Mouse (Mus musculus): ENCODE results near the gene Gm49392. TPM values are rescaled to one million over a fixed set of nuclear protein-coding genes. Genes with fewer than 3 reads are reported as not detected.
"Not testable (repeated sequence)": the region's sequence is repeated elsewhere in the genome, so short reads cannot be mapped to it uniquely, and the experiment has no call there.

Gm49392 gene
- 0.17 and 0.26 TPM in 2 replicates for polyA plus RNA-seq (2014; fragmentation: Nextera tagmentation; extraction: Ambion mirVana)

DNA sequence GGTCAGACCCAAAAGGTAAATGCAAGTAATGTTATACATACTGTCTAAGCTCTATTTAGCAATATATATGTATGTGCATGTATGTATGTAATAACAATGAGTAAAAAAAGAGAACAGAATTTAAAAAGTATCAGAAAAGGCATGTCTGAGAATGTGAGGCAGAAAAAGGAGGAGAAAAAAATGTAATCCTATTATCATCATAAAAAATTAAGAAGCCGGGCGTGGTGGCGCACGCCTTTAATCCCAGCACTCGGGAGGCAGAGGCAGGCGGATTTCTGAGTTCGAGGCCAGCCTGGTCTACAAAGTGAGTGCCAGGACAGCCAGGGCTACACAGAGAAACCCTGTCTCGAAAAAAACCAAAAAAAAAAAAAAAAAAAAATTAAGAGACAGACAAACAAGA, at the start of gene Gm49392:
Gene Gm49392 (minus strand): TSS at position 101 of the 400 bp plus-strand sequence.
- not testable (repeated sequence) for H3K4me2 ChIP-seq (ENCODE audit: low read depth, low read length); ATAC-seq (replicated peaks; ENCODE audit: insufficient number of reproducible peaks, low FRiP score, low TSS enrichment, low read depth); H3K9me3 ChIP-seq (replicated peaks; ENCODE audit: control insufficient read depth, low read length); H3K27ac ChIP-seq (replicated peaks; ENCODE audit: low read depth, low read length); H3K27me3 ChIP-seq (ENCODE audit: control insufficient read depth, insufficient read depth, low read length); H3K36me3 ChIP-seq (replicated peaks; ENCODE audit: control insufficient read depth, insufficient read depth, low read depth, low read length); H3K4me1 ChIP-seq (ENCODE audit: control insufficient read depth, insufficient read depth, low read length); H3K9ac ChIP-seq (replicated peaks; ENCODE audit: low read length); H3K4me3 ChIP-seq (ENCODE audit: low read depth, low read length); DNase-seq (ENCODE audit: low spot score)
- WGBS = 78% methylated on average over 8 of the region's 8 CpGs

GRCm38 (mm10) chr13:60941884-60942283, 45.2 kb upstream of the Gm49392 start, which contains the start of gene Tpbpa:
TSS of gene Tpbpa (minus strand) at chr13:60941984.
- not testable (repeated sequence) for H3K4me1 ChIP-seq (ENCODE audit: control insufficient read depth, insufficient read depth, low read length); H3K4me2 ChIP-seq (ENCODE audit: low read depth, low read length); DNase-seq (ENCODE audit: low spot score); H3K4me3 ChIP-seq (ENCODE audit: low read depth, low read length); H3K27me3 ChIP-seq (ENCODE audit: control insufficient read depth, insufficient read depth, low read length); ATAC-seq (replicated peaks; ENCODE audit: insufficient number of reproducible peaks, low FRiP score, low TSS enrichment, low read depth); H3K9ac ChIP-seq (replicated peaks; ENCODE audit: low read length); H3K36me3 ChIP-seq (replicated peaks; ENCODE audit: control insufficient read depth, insufficient read depth, low read depth, low read length); H3K9me3 ChIP-seq (replicated peaks; ENCODE audit: control insufficient read depth, low read length); H3K27ac ChIP-seq (replicated peaks; ENCODE audit: low read depth, low read length)
- WGBS = 78% methylated on average over 3 of the region's 3 CpGs

DNA sequence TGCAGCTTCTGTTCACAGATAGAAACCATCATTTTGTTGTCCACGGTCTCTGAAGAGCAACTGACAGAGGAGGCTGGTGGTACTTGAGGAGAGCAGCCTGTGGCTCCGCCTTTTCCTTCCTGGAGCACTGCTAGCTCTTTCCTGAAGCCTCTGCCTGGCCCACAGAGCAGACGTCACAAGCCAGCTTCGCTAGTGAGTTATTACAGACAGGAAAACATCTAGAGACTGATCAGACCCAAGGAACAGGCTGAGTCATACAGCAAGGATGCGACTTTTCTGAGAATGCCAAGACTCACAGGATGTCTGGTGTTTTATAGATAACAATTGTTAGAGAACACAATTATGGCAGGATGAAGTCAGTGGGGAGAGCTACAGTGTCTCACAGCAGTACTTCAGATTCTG, 39.8 kb upstream of the Gm49392 start, which contains the start of the genes Gm49391 and Ctla2a:
Gene Gm49391 (minus strand): TSS at position 72 of the 402 bp plus-strand sequence.
Gene Ctla2a (minus strand): TSS at position 126 of the 402 bp plus-strand sequence.
- 61% methylated on average over 5 of the region's 5 CpGs for WGBS
- ATAC-seq (replicated peaks; ENCODE audit: insufficient number of reproducible peaks, low FRiP score, low TSS enrichment, low read depth) (no peak), DNase-seq (ENCODE audit: low spot score) (no peak)
- Histone ChIP-seq H3K4me2 (ENCODE audit: low read depth, low read length) (no peak within 1 kb of the TSS), H3K36me3 (replicated peaks; ENCODE audit: control insufficient read depth, insufficient read depth, low read depth, low read length) (no peaks in the 10 kb centered on the region), H3K9ac (replicated peaks; ENCODE audit: low read length) (no peak within 1 kb of the TSS), H3K27ac (replicated peaks; ENCODE audit: low read depth, low read length) (no peak within 1 kb of the TSS), H3K4me3 (ENCODE audit: low read depth, low read length) (no peak within 1 kb of the TSS), H3K27me3 (ENCODE audit: control insufficient read depth, insufficient read depth, low read length) (no peaks in the 10 kb centered on the region), H3K4me1 (ENCODE audit: control insufficient read depth, insufficient read depth, low read length) (no peaks in the 10 kb centered on the region), H3K9me3 (replicated peaks; ENCODE audit: control insufficient read depth, low read length) (no peaks in the 10 kb centered on the region)

GRCm38 (mm10) chr13:60935490-60935889, 38.8 kb upstream of the Gm49392 start, which contains the start of gene Gm49393:
TSS of gene Gm49393 (minus strand) at chr13:60935590.
- ATAC-seq (replicated peaks; ENCODE audit: insufficient number of reproducible peaks, low FRiP score, low TSS enrichment, low read depth); DNase-seq (ENCODE audit: low spot score); H3K9ac ChIP-seq (replicated peaks; ENCODE audit: low read length); H3K4me3 ChIP-seq (ENCODE audit: low read depth, low read length); H3K9me3 ChIP-seq (replicated peaks; ENCODE audit: control insufficient read depth, low read length); H3K27me3 ChIP-seq (ENCODE audit: control insufficient read depth, insufficient read depth, low read length); H3K36me3 ChIP-seq (replicated peaks; ENCODE audit: control insufficient read depth, insufficient read depth, low read depth, low read length); H3K27ac ChIP-seq (replicated peaks; ENCODE audit: low read depth, low read length); H3K4me1 ChIP-seq (ENCODE audit: control insufficient read depth, insufficient read depth, low read length); H3K4me2 ChIP-seq (ENCODE audit: low read depth, low read length): not testable (repeated sequence)
- 73% methylated on average over 2 of the region's 2 CpGs for WGBS

DNA sequence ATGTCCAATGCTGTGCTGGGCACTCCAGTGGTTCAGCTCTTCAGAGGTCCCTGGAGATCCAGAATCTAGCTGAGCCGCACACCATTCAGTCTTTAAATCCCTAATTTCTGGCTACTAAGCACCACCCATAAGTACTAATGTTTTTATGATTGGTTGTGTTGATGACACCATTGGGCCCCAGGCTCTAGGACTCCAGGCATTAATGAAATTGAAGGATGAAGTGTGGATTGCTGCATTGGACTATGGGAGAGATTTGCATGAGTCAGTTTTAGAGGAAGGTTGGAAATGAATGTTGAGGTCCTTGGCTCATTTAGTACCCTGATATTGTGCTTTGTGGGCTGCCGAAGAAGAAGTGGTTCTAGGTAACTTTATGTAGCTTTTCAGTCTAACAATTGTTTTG, 8.1 kb upstream of the Gm49392 start, which contains the start of gene Tpbpb:
Gene Tpbpb (minus strand): TSS at position 101 of the 400 bp plus-strand sequence.
- 80% methylated on average over 2 of the region's 2 CpGs for WGBS
- H3K27me3 ChIP-seq (ENCODE audit: control insufficient read depth, insufficient read depth, low read length); H3K4me2 ChIP-seq (ENCODE audit: low read depth, low read length); H3K4me3 ChIP-seq (ENCODE audit: low read depth, low read length); H3K9ac ChIP-seq (replicated peaks; ENCODE audit: low read length); H3K36me3 ChIP-seq (replicated peaks; ENCODE audit: control insufficient read depth, insufficient read depth, low read depth, low read length); H3K4me1 ChIP-seq (ENCODE audit: control insufficient read depth, insufficient read depth, low read length); H3K27ac ChIP-seq (replicated peaks; ENCODE audit: low read depth, low read length); H3K9me3 ChIP-seq (replicated peaks; ENCODE audit: control insufficient read depth, low read length); DNase-seq (ENCODE audit: low spot score); ATAC-seq (replicated peaks; ENCODE audit: insufficient number of reproducible peaks, low FRiP score, low TSS enrichment, low read depth): not testable (repeated sequence)

GRCm38 (mm10) chr13:60897328-60897727, 634 bp upstream of the Gm49392 start, which contains the start of gene Ctla2b:
TSS of gene Ctla2b (minus strand) at chr13:60897447.
- DNase-seq (ENCODE audit: low spot score) = peak; percentile 0
- 73% methylated on average over 3 of the region's 3 CpGs for WGBS
- H3K9me3 ChIP-seq (replicated peaks; ENCODE audit: control insufficient read depth, low read length) = no peaks in the 10 kb centered on the region
- no peak within 1 kb of the TSS for H3K27ac ChIP-seq (replicated peaks; ENCODE audit: low read depth, low read length)
- no peaks in the 10 kb centered on the region for H3K27me3 ChIP-seq (ENCODE audit: control insufficient read depth, insufficient read depth, low read length)
- no peak within 1 kb of the TSS for H3K9ac ChIP-seq (replicated peaks; ENCODE audit: low read length)
- no peak within 1 kb of the TSS for H3K4me2 ChIP-seq (ENCODE audit: low read depth, low read length)
- H3K4me1 ChIP-seq (ENCODE audit: control insufficient read depth, insufficient read depth, low read length) = no peaks in the 10 kb centered on the region
- ATAC-seq (replicated peaks; ENCODE audit: insufficient number of reproducible peaks, low FRiP score, low TSS enrichment, low read depth) = no peak
- no peaks in the 10 kb centered on the region for H3K36me3 ChIP-seq (replicated peaks; ENCODE audit: control insufficient read depth, insufficient read depth, low read depth, low read length)
- no peak within 1 kb of the TSS for H3K4me3 ChIP-seq (ENCODE audit: low read depth, low read length)

DNA sequence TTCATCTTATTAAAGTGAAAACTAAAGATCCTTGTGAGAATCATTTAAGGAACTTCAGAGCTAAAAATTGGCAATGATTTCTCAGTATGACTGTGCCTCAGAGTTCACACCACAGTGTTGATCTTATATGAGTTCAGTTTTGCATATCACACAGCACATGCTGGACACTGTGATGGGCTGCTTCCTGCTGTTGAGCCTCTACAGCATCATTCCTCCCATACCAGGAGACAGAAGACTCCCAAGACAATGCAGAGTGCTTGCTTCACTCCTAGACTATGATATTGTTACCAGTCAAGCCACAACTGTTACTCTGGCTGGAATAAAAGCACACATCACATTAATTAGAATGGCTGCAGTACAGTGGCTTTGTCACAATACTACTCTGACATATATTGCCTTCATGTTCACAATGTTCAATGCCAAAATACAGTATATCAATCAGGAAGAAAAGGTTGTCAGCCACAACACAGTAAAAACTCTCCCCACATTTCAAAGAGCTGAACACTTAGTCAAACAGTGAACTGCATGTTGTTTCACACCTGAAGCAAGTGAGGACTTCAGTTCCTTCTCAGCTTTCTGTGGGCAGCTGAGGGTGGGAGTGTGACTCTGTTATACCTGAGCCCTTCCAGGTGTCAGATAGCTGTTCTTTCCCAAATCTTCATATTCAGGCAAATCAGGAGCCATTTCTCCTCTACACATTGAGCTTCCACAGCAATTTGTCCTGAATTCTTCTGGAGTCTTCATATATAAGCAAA, 1.1 kb downstream of the Gm49392 start:
- DNase-seq (ENCODE audit: low spot score) (no peak), ATAC-seq (replicated peaks; ENCODE audit: insufficient number of reproducible peaks, low FRiP score, low TSS enrichment, low read depth) (no peak)
- no peaks in the 10 kb centered on the region for H3K27me3 ChIP-seq (ENCODE audit: control insufficient read depth, insufficient read depth, low read length)
- H3K4me3 ChIP-seq (ENCODE audit: low read depth, low read length) = no peak overlapping the region
- no peak overlapping the region for H3K9ac ChIP-seq (replicated peaks; ENCODE audit: low read length)
- H3K36me3 ChIP-seq (replicated peaks; ENCODE audit: control insufficient read depth, insufficient read depth, low read depth, low read length) = no peaks in the 10 kb centered on the region
- H3K4me2 ChIP-seq (ENCODE audit: low read depth, low read length) = no peak overlapping the region
- no peaks in the 10 kb centered on the region for H3K9me3 ChIP-seq (replicated peaks; ENCODE audit: control insufficient read depth, low read length)
- no peak overlapping the region for H3K27ac ChIP-seq (replicated peaks; ENCODE audit: low read depth, low read length)
- no peaks in the 10 kb centered on the region for H3K4me1 ChIP-seq (ENCODE audit: control insufficient read depth, insufficient read depth, low read length)

- Histone ChIP-seq H3K36me3 (replicated peaks; ENCODE audit: control insufficient read depth, insufficient read depth, low read depth, low read length) (no peaks in the 10 kb centered on the region), H3K4me3 (ENCODE audit: low read depth, low read length) (no peak overlapping the region), H3K27ac (replicated peaks; ENCODE audit: low read depth, low read length) (no peak overlapping the region), H3K27me3 (ENCODE audit: control insufficient read depth, insufficient read depth, low read length) (no peaks in the 10 kb centered on the region), H3K4me1 (ENCODE audit: control insufficient read depth, insufficient read depth, low read length) (no peaks in the 10 kb centered on the region), H3K9ac (replicated peaks; ENCODE audit: low read length) (no peak overlapping the region), H3K9me3 (replicated peaks; ENCODE audit: control insufficient read depth, low read length) (no peaks in the 10 kb centered on the region), H3K4me2 (ENCODE audit: low read depth, low read length) (no peak overlapping the region)
- ATAC-seq (replicated peaks; ENCODE audit: insufficient number of reproducible peaks, low FRiP score, low TSS enrichment, low read depth) = no peak
- no peak for DNase-seq (ENCODE audit: low spot score)
- WGBS = 85% methylated on average over 1 of the region's 1 CpGs
Observed at GRCm38 (mm10) chr13:60892301-60892700, 4.4 kb downstream of the Gm49392 start.
